Mouse (Mus musculus) hindlimb bud, embryonic 11.5 days (tissue): Measurements from ENCODE around the gene Map2k2.
A peak's percentile ranks its signal among the peaks of the same experiment; 100 is the strongest.

Experiments used
- DNase-seq: peaks from one replicate; pipeline ENCODE4 v3.0.0-alpha.2; 2012; ENCODE audit warnings: low read depth, low spot score; ENCODE audit errors: extremely low spot score

Map2k2 gene

DNA sequence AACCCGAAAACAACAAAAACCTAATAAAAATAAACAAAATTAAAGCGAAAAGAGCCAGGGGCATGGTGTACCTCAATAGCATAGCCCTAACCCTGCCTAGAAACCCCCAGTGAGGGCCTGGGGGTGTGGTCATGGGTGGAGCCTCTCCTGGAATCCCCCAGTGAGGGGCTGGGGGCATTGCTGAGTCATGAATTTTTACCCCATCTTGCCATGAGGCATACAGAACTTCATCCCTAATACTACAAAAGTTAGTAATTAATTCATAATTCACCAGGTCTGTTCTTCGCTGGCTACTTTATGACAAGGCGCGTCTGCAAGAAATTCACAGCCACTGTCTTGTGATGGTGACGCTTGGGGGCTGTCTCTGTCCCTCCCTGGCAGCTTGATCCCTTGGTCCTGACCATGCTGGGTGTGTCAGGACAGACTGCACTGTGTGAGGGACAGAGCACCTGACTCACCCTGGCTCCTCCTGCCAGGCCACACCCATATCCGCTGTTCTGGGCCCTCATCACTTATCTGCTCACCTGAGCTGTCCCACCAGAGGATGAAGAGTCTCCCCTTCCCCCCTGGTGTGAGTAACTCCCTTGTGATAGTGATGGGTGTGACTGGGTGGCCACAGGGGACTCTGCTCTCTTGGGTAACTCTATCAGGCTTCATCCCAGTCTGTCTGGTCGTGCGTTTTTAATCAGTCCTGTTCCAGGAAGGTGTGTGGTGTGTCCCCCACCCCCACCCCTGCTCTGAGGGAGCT lies 10.6 kb upstream of the Map2k2 start:
- no peak for DNase-seq

DNA sequence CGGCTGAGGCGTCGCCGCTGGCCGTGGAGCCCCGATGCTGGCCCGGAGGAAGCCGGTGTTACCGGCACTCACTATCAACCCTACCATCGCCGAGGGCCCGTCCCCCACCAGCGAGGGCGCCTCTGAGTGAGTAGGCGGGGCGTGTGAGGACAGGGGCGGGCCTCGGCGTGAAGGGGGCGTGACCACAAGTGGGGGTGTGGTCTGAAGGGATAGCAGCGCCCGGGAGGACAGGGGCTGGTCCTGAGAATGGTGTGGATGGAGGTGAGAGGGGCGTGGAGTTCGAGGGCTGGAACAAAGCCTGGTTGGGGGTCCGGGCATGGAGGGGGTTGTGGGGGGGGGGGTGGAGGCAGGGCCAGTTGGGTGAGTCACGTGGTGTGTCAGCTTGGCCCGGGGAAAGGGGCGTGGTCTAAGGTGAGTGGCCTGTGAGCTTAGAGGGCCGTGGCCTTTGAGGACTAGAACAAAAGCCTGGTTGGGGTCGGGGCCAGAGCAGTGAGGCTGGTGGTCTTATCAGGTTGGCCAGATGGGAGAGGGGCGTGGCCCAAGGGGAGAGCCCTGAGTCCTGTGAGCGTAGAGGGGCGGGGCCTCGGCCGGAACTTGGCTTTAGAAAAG lies 502 bp downstream of the Map2k2 start:
- DNase-seq, result peak; percentile 66

DNA sequence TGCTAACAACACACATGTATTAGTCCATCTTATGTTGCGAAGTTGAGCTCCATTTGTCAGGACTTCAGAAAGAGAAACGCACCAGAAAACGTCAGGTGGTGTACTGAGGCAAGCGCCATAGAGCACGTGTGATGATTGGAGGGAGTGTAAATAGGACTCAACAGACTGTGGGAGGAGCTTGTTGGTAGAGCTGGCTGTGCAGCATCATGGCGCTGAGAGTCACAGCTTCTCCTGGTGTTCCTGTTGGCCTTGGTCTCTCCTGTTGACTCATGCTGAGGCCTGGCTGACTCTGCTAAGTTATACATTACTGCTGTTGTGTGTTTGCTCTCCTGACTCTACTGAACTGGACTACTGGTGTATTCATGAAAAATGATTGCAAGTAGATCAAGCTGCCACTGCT lies 7.2 kb downstream of the Map2k2 start:
- DNase-seq, result no peak

DNA sequence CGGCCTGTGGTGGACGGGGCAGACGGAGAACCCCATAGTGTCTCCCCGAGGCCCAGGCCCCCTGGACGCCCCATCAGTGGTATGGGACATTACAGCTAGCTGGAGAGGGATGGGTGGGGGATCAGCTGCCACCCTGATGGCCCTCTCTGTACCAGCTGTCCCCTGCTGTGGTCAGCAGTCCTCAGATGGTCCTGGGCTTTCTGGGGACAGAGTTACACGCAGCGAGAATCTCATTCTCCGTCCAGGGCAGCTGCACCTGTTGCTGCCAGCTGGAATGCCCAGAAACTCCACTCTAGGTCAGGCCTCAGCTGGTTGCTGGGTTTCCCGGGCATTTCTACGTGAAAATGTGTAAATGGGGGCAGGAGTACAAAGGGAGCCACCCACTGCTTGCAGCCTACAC lies 13.9 kb downstream of the Map2k2 start:
- no peak for DNase-seq

DNA sequence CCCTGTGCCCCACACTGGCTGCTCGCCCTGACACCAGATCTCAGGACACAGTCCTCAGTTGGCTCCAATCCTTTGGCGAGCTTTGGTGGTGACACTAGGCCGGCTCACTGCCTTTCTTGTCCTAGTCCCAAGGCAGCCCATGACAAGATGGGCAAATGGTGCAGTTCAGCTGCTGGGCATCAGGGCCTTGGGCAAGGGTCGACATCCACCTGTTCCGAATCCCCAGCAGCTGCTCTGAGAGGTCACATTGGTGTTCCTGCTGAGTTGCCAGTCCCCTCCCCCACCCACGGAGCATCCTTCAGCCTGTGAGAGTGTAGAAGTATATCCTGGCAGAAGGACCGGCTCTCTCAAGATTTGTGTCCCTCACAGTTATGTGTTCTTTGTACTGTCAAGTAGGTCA lies 14.9 kb downstream of the Map2k2 start:
- no peak for DNase-seq

DNA sequence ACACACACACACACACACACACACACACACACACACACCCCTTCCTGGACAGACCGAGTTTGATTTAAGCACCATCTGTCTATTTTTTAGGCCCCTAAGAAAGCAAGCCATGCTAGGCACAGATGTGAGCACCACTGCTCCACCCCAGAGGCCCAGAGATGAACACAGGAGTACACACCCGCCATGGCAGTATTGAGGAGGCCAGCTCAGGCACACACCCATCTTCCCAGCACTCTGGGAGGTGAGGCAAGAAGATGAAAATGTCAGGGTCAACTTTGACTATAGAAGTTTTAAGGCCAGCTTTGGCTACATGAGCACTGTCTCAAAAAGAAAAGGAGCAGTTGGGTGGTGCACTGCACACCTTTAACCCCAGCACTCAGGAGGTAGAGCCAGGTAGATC lies 17.2 kb downstream of the Map2k2 start:
- no peak for DNase-seq

DNA sequence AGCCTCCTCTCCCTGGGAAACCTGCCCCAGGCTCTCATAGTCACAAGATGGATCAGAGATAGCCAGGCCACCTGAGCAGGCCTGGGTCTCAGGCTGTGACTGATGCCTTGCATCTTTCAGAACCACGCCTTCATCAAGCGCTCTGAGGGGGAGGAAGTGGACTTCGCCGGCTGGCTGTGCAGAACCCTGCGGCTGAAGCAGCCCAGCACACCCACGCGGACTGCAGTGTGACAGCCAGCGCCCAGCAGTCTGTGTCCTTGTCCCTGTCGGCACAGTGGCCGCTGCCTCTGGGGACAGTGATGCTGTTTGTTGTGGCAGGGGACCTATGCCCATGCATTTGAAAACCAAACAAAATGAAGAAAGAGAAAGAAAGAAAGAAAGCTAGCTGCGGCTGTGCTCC lies 17.8 kb downstream of the Map2k2 start:
- no peak for DNase-seq

DNA sequence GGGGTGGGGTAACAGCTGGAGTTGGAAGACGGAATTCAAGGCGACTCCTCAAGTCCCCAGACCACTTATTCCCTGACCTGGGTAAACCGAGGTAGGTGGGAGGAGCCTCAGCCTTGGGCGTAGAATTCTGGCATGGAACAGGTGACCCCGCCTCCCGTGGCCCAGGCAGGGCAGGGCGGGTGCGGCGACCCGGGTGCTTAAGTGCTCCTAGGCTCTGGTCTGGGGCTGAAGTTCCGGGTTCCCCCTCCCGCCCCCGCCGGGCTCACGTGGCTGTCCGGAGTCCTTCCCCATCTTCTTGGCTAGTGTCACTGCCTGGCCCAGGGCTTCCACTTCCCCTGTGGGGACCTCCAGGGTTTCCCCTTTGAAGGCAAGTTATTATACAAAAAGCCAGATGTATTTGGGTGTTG lies 28.5 kb downstream of the Map2k2 start:
- no peak for DNase-seq

DNA sequence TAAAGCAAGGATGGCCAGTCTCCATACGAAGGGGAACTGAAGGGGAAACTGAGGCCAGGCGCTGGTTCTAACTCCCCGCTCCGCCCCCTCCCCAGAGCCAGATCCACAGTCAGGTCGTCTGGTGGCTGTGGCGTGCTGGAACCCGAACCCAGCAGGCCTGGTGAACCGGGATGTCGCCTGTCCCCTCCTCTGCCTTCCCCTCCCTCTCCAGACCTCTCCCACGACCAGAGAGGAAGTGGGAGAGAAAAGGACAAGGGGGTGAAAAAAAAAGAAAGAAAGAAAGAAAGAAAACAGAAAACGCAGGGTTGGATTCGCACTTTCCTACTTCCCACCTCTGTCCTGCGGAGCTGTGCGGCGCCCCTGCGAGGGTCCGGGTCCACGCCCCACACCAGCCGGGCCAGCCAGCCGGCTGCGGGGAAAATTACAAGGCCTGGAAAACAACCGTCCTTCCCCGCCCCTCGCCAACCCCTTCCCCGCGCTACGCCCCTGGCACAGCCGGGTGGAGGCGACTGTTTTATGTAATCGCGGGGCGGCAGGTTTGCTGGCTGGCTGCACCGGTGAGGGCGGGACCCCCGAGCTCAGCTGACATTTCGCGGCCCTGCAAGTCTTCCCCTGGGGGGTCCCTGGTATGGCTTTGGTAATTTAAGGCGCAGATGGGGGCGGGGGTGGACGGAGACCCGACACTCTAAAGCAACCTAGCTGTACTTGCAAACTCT lies 29.4 kb downstream of the Map2k2 start, which contains the start of gene Zbtb7a:
TSS of gene Zbtb7a (plus strand) at position 255 of the 716 bp plus-strand sequence.
- no peak for DNase-seq

DNA sequence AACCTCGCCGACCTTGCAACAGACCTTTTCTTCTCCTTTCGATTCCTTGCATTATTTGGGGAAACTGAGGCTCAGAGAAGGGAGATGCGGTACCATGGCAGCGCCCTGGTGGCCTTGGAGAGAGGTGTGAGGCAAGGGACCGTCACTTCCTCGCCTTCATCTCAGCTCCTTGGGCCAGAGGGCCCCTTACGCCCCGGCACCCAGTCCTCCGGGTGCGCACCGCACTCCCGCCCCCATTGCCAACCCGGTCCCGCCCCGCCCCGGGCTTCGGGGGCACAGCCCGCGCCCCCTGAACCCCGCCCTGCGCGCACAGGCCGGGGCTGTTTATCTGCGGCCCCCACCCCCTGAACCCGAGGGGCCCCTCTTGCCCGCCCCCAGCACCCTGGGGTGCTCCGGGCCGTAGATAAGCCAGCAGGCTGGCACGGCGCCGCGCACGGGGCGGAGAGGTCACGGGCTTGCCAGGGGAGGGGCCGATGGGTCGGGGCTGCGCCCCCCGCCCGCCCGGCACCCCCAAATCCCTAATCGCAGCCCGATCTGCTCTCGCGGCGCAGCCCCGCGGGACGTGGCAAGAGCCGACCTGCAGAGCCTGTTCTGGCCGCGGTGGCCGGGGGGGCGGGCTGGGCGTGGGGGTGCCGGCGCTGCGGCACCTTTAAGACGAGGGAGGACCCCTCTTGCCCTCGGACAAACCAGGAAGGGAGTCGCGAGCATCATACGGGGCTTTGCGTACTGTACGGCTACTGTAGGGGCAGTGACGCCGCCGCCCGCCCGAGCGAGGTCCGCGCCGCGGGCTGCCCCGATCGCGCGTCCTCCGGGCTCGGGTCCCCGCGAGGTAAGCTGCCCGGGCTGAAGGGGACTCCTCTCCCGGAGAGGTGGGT lies 30.4 kb downstream of the Map2k2 start:
- DNase-seq, result no peak

DNA sequence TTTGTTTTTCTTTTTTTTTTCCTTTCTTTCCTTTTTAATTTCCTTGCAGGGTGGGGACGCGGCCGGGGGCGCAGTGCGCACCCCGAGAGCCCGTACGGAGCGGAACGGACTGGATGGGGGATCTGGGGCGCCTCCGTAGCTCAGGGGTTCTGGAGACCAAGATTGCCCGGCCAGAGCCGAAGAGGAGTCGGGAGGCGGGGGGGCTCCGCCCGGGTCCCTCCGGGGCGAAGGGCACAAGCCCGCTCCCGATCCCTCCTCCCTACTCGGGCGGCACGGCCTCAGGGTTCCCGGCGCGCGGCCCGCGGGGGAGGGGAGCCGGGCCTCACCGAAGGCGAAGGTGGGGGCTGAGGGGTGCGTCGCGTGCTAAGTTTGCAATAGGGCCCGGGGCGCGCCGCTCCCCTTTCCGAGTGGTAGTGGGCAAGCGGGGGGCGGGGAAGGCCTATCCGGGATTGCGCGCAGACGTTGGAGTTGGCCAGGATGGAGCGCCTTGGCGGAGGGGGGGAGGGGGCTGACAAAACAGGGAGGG lies 31.1 kb downstream of the Map2k2 start:
- DNase-seq, result no peak

DNA sequence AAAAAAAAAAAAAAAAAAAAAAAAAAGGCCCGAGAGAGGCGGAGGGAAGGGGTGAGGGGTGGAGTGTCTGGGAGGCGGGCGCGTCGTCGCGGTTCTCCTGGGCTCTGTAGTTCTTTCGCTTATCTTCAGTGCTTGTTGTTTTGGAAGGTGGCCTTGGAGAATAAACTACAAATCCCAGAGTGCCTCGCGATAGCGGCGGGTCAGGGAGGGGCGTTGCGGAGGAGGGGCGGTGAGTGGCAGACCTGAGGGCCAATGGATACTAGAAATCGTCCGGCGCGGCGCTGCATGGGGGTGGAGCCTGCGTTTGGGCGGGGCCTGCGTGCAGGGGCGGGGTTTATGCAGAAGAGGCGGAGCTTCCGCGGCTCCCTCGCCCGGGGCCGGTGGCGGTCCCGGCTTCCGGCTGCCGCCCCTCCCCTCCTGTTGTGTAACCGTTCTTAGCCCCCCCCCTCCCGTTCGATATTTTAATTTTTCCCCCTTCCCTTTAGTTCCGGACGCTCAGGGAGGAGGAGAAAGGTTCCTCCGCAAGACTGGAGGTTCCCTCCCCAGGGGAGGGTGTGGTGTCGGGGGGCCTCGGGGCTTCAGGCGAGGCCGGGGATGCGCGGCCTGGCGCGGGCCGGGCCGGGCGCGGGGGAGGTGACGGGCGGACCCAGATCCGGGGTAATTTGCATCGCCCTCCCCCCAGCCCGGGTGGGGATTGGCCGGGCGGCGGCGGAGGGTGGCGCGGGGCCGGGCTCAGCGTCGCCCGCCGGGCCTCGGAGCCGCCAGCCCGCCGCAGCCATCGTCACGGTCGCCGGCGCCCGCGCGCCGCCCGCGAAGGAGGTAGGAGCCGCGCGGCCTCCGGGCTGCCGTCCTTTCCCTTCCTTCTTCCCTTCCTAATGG lies 31.8 kb downstream of the Map2k2 start:
- DNase-seq, result peak; percentile 98

DNA sequence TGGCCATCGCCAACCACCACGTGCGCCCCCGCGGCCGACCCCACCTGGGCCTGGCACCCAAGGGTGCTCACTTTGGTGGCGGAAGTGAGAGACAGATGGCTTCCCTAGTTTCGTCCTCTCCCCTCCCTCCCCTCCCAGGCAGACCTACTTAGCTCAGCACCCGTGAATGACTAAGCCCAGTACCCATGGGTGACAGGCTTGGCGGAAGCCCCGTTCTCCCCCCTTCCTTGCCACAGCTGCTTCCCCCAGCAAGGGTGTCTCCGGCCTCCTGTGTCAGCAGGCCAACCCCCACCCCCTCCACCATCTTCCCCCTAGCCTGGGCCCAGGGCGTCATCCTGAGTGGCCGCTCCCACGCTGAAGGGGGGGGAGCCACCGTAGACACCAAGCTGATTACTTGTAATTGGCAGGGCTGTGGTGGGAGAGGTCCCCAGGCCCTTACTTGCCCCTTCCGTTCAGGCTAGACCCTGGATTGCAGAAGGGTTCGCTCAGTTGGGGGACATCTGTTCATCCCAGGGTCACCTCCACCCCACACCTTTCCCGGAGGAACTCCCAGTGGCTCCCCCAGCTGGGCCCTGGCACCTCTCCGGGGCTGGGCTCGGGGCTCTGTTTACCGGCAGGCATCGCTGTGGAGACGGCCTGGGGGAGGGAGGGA lies 32.5 kb downstream of the Map2k2 start:
- no peak for DNase-seq

DNA sequence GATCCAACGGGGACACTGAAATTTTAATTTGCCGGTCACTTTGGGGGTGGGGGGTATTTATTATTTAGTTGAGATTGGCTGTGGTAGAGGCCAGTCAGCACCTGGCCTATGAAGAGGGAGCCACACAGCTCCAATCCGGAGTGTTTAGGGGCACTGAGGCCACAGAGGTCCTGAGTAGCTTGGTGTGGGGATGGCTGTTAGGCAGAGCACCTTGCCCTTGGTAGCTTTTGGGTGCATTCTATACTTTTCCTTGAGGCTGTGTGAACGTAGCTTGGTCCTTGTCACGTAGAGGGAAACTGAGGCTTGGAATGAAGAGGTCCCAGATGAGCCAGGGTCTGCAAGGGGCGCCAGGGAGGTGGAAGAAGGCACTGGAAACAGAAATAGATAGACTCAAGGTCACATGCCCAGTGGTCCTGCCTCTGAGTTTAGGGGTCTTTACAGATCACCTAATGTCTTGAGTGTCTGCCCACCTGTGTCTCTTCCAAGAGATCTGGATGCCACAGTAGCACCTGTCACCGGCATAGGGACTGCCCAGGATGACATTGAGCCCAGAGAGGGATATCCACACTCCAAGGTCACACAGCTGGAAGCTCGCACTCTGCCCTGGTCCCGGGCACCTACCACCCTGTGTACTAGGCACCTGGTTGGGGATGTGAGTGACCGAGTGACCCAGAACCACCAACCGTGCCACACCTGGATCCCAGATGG lies 33.3 kb downstream of the Map2k2 start:
- DNase-seq, result no peak

DNA sequence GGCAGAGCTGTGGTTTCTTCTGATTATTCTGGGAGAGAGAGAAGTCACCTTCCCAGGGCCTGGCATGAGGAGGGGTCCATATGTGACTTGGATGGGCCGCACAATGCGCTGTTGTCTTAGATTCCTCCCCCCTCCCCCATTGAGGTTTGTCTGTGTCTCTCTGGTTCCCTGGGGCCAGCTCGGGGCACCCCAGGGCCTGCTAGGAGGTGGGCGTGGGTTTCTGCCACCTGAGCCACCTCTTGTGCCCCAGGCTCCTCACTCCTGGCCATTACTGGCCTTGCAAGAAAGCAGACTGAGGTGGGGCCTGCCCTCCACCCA lies 33.8 kb downstream of the Map2k2 start:
- DNase-seq, result no peak

DNA sequence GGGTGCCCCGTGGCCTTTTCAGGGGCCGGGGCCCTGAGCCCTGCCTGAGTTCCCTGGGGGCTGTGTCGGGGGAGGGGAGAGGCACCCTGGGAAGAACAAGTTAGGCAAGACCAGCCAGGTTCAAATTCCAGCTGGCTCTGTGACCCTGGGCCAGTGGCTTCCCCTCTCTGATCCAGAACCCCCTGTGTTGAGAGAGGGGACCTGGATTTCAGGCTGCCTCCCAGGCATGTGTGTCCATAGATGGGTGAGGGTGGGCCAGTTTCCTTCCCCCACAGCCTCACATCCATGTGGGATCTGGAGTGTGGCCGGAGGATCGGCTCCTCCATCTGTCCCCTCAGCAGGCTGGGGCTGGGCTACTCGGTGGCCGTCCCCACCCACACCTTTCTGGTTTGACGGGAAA lies 34.3 kb downstream of the Map2k2 start:
- DNase-seq, result no peak

DNA sequence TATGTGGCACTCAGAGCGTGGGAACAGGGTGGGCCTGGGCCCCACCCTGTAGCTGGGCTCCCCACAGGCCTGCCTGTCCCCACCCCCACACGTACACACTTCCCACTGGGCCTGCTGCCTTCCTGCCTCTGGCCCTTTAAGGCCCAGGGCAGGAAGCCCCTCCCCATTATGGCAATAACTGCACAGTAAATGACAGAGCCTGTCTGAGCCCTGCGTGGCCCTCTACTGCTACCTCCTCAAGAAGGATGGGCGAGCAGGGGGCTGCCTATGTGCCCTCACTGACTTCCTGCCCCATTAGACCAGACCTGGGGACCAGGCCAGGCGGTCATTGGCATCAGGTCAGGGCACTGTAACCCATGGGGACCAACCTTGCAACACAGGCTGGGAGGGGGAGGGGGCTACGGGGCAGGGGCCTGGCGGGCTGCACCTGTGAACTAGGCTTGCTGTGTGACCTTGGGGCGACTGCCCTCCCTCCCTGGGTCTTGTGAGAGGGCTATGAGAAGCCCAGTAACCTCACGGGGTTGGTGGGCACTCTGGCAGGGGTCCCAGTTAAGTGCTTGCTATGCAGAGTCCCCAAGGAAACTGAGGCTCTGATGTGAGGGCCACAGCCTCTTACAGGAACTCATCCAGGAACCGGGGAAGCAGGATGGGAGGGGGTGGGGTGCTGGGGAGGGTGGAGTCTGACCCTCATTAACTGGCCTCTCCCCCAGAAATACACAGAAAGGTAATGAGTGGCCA lies 35.2 kb downstream of the Map2k2 start:
- no peak for DNase-seq

DNA sequence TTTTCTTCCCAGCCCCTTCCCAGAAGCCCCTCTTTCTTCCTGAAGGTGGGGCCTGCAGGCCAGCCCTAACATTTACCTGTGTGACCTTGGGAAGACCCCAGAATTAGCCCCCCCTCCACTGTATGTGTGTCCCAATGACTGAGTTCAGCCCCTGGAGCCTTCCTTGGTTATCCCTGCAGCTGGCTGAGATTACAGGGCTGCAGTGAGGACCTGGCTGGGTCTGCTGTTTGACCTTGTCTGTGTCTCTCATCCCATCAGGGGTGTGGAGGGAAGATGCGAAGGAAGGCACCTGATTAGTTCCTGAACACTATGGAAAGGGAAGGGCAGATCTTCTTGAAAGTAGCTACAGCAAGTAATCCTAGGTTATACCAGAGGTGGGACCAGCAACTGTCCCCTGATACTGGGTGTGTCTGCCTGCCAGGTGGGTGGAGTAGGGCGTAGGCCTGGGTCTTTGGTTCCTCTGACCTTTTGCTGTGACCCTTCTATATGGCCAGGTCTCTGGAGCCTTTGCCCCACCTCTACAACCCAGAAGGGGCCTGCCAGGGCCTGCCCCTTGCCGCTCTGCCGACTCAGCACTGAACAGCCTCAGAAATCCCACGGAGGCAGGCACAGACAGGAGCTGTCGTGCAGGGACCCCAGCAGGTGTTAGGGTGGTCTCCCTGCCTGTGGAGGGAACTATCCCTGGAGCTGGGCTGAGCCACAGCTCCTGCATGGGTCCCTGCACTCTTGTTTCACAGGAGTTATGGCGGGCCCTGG lies 35.9 kb downstream of the Map2k2 start:
- DNase-seq, result no peak
